Mouse (Mus musculus) limb, embryonic 13.5 days (tissue): Measurements from ENCODE around the gene Mill1. TPM values are rescaled to one million over a fixed set of nuclear protein-coding genes. Genes with fewer than 3 reads are reported as not detected.
"Not testable (repeated sequence)": the region's sequence is repeated elsewhere in the genome, so short reads cannot be mapped to it uniquely, and the experiment has no call there.

Experiments
- ATAC-seq: fragments of 200-750 bp; cut with Nextera tagmentation; 2 replicates; pipeline ENCODE4 v1.8.0; 2017; ENCODE audit warnings: low read depth, moderate number of reproducible peaks, moderate TSS enrichment; ENCODE audit not compliant: low FRiP score
- H3K27ac ChIP-seq: fragments of 300-500 bp; sonication (generic); 2 replicates; pipeline ENCODE4 v1.5.1; 2015; ENCODE audit warnings: inconsistent platforms, mild to moderate bottlenecking, moderate library complexity
- H3K27me3 ChIP-seq: fragments of 300-500 bp; sonication (generic); 2 replicates; pipeline ENCODE4 v1.6.1; 2015; ENCODE audit warnings: mild to moderate bottlenecking, inconsistent platforms
- H3K36me3 ChIP-seq: fragments of 300-500 bp; sonication (generic); 2 replicates; pipeline ENCODE4 v1.6.1; 2015; ENCODE audit warnings: inconsistent platforms, mild to moderate bottlenecking, moderate library complexity
- H3K4me1 ChIP-seq: fragments of 300-500 bp; sonication (generic); 2 replicates; pipeline ENCODE4 v1.6.1; 2015; ENCODE audit warnings: inconsistent platforms
- H3K4me2 ChIP-seq: fragments of 300-500 bp; sonication (generic); replicated peaks from 2 replicates; pipeline ENCODE4 v1.6.1; 2015; ENCODE audit warnings: inconsistent platforms, mild to moderate bottlenecking, moderate library complexity
- H3K4me3 ChIP-seq: fragments of 300-500 bp; sonication (generic); 2 replicates; pipeline ENCODE4 v1.5.1; 2015; ENCODE audit warnings: moderate library complexity, mild to moderate bottlenecking, inconsistent platforms
- H3K9ac ChIP-seq: fragments of 300-500 bp; sonication (generic); 2 replicates; pipeline ENCODE4 v1.6.1; 2015; ENCODE audit warnings: mild to moderate bottlenecking, inconsistent platforms
- H3K9me3 ChIP-seq: fragments of 300-500 bp; sonication (generic); 2 replicates; pipeline ENCODE4 v1.6.1; 2016; ENCODE audit warnings: inconsistent platforms
- WGBS: fragments of 180-500 bp; shearing (Covaris S2); methylation state at CpG from one replicate; pipeline ENCODE4 v1.1.7; 2015; 5-methylcytosine and 5-hydroxymethylcytosine counted together
- polyA plus RNA-seq: library from polyadenylated mRNA; unstranded; fragments of >200 nt; fragmentation: Nextera tagmentation; extraction: Ambion mirVana; gene quantifications from 2 replicates; pipeline ENCODE4 v1.2.1, GENCODE M21; 2015

The Mill1 gene
- 0.19 and 0.25 TPM in 2 replicates for polyA plus RNA-seq

- no peak within 1 kb of the TSS for H3K27ac ChIP-seq
- H3K4me3 ChIP-seq, result no peak within 1 kb of the TSS
- H3K9ac ChIP-seq, result no peak within 1 kb of the TSS
- H3K4me2 ChIP-seq, result no peak within 1 kb of the TSS
- peaks cover 11% of the 10 kb centered on the region; the same call in 1 of the 2 replicates for H3K9me3 ChIP-seq
- H3K4me1 ChIP-seq, result no peaks in the 10 kb centered on the region
- no peaks in the 10 kb centered on the region for H3K27me3 ChIP-seq
- H3K36me3 ChIP-seq, result no peaks in the 10 kb centered on the region
- no peak for ATAC-seq
- WGBS, result 44% methylated on average over 1 of the region's 1 CpGs
Observed at GRCm38 (mm10) chr7:18245047-18245446, at the start of gene Mill1. Mill1 (plus strand) TSS chr7:18245347.

GRCm38 (mm10) chr7:18210938-18211337 lies 34.2 kb upstream of the Mill1 start:
- no peak overlapping the region for H3K4me3 ChIP-seq
- no peak overlapping the region for H3K4me2 ChIP-seq
- H3K36me3 ChIP-seq, result no peaks in the 10 kb centered on the region
- no peak overlapping the region for H3K9ac ChIP-seq
- H3K4me1 ChIP-seq, result no peaks in the 10 kb centered on the region
- WGBS, result 14% methylated on average over 9 of the region's 9 CpGs
- no peaks in the 10 kb centered on the region for H3K27me3 ChIP-seq
- H3K27ac ChIP-seq, result no peak overlapping the region
- no peak for ATAC-seq
- peaks cover 9% of the 10 kb centered on the region; the same call in 1 of the 2 replicates for H3K9me3 ChIP-seq

- H3K27ac ChIP-seq, result no peak overlapping the region
- H3K27me3 ChIP-seq, result no peaks in the 10 kb centered on the region
- no peak for ATAC-seq
- H3K4me2 ChIP-seq, result no peak overlapping the region
- no peak overlapping the region for H3K4me3 ChIP-seq
- H3K36me3 ChIP-seq, result no peaks in the 10 kb centered on the region
- no peak overlapping the region for H3K9ac ChIP-seq
- H3K9me3 ChIP-seq, result peaks cover 23% of the 10 kb centered on the region; the same call in 1 of the 2 replicates
- 85% methylated on average over 1 of the region's 1 CpGs for WGBS
- no peaks in the 10 kb centered on the region for H3K4me1 ChIP-seq
Observed at GRCm38 (mm10) chr7:18214699-18215098, 30.4 kb upstream of the Mill1 start.

- ATAC-seq, result no peak
- Histone ChIP-seq H3K4me2 (no peak overlapping the region), H3K4me1 (no peaks in the 10 kb centered on the region), H3K36me3 (no peaks in the 10 kb centered on the region), H3K27me3 (no peaks in the 10 kb centered on the region), H3K9me3 (peaks cover 10% of the 10 kb centered on the region; the same call in 1 of the 2 replicates), H3K9ac (no peak overlapping the region), H3K4me3 (no peak overlapping the region), H3K27ac (no peak overlapping the region)
- WGBS, result 70% methylated on average over 2 of the region's 2 CpGs
Observed at GRCm38 (mm10) chr7:18238561-18238960, 6.6 kb upstream of the Mill1 start.

- no peak overlapping the region for H3K9ac ChIP-seq
- 81% methylated on average over 5 of the region's 5 CpGs for WGBS
- no peak for ATAC-seq
- no peaks in the 10 kb centered on the region for H3K4me1 ChIP-seq
- no peak overlapping the region for H3K4me3 ChIP-seq
- H3K27ac ChIP-seq, result no peak overlapping the region
- no peaks in the 10 kb centered on the region for H3K27me3 ChIP-seq
- H3K9me3 ChIP-seq, result peaks cover 10% of the 10 kb centered on the region; the same call in 1 of the 2 replicates
- no peaks in the 10 kb centered on the region for H3K36me3 ChIP-seq
- no peak overlapping the region for H3K4me2 ChIP-seq
Observed at GRCm38 (mm10) chr7:18241217-18241616, 3.9 kb upstream of the Mill1 start.

GRCm38 (mm10) chr7:18243959-18244573 lies 1.1 kb upstream of the Mill1 start:
- WGBS, result 46% methylated on average over 1 of the region's 1 CpGs
- not testable (repeated sequence) for H3K4me3 ChIP-seq, H3K9ac ChIP-seq, H3K4me2 ChIP-seq, ATAC-seq, H3K9me3 ChIP-seq, H3K27me3 ChIP-seq, H3K4me1 ChIP-seq, H3K36me3 ChIP-seq, H3K27ac ChIP-seq

- Histone ChIP-seq H3K4me1 (no peaks in the 10 kb centered on the region), H3K9me3 (peaks cover 39% of the 10 kb centered on the region), H3K4me3 (no peak overlapping the region), H3K4me2 (no peak overlapping the region), H3K9ac (no peak overlapping the region), H3K36me3 (no peaks in the 10 kb centered on the region), H3K27ac (no peak overlapping the region), H3K27me3 (no peaks in the 10 kb centered on the region)
- WGBS, result 38% methylated on average over 1 of the region's 1 CpGs
- ATAC-seq, result no peak
Observed at GRCm38 (mm10) chr7:18260219-18260618, 15.1 kb downstream of the Mill1 start.

- peaks cover 30% of the 10 kb centered on the region for H3K9me3 ChIP-seq
- no peak overlapping the region for H3K4me3 ChIP-seq
- H3K27me3 ChIP-seq, result no peaks in the 10 kb centered on the region
- no peak overlapping the region for H3K4me2 ChIP-seq
- no peak overlapping the region for H3K9ac ChIP-seq
- no peak overlapping the region for H3K27ac ChIP-seq
- H3K36me3 ChIP-seq, result no peaks in the 10 kb centered on the region
- ATAC-seq, result no peak
- H3K4me1 ChIP-seq, result no peaks in the 10 kb centered on the region
- 52% methylated on average over 5 of the region's 5 CpGs for WGBS
Observed at GRCm38 (mm10) chr7:18265089-18265488, 19.9 kb downstream of the Mill1 start.

Other genes with a start within 250 kb of the Mill1 start
- gene Ceacam13, start 235.5 kb upstream of the Mill1 start, polyA plus RNA-seq, result not detected in 2 replicates
- not detected in 2 replicates for gene Ceacam12, start 179.4 kb upstream of the Mill1 start, polyA plus RNA-seq
- not detected in 2 replicates for gene Igfl3, start 68.9 kb upstream of the Mill1 start, polyA plus RNA-seq
- gene Psg18, start 109.7 kb downstream of the Mill1 start, polyA plus RNA-seq, result not detected in 2 replicates
- not detected in 2 replicates for gene Psg28, start 186.7 kb downstream of the Mill1 start, polyA plus RNA-seq
- not detected in 2 replicates for gene Psg26, start 238.8 kb downstream of the Mill1 start, polyA plus RNA-seq